Mouse (Mus musculus) intestine, embryonic 15.5 days (tissue): Measurements from ENCODE around the gene Fam189a1. TPM values are rescaled to one million over a fixed set of nuclear protein-coding genes. Genes with fewer than 3 reads are reported as not detected.
A peak's percentile ranks its signal among the peaks of the same experiment; 100 is the strongest.

Experiments
- ATAC-seq: fragments of 200-750 bp; cut with Nextera tagmentation; 2 replicates; pipeline ENCODE4 v1.8.0; 2017; ENCODE audit warnings: moderate TSS enrichment, moderate library complexity
- H3K27ac ChIP-seq: fragments of 300-500 bp; sonication (generic); 2 replicates; pipeline ENCODE4 v1.5.1; 2015; ENCODE audit warnings: mild to moderate bottlenecking, inconsistent platforms
- H3K27me3 ChIP-seq: fragments of 300-500 bp; sonication (generic); replicated peaks from 2 replicates; pipeline ENCODE4 v1.6.1; 2015; ENCODE audit warnings: inconsistent platforms
- H3K36me3 ChIP-seq: fragments of 300-500 bp; sonication (generic); 2 replicates; pipeline ENCODE4 v1.6.1; 2015; ENCODE audit warnings: inconsistent platforms
- H3K4me1 ChIP-seq: fragments of 300-500 bp; sonication (generic); replicated peaks from 2 replicates; pipeline ENCODE4 v1.6.1; 2015; ENCODE audit warnings: inconsistent platforms
- H3K4me2 ChIP-seq: fragments of 300-500 bp; sonication (generic); replicated peaks from 2 replicates; pipeline ENCODE4 v1.6.1; 2015; ENCODE audit warnings: mild to moderate bottlenecking, inconsistent platforms
- H3K4me3 ChIP-seq: fragments of 300-500 bp; sonication (generic); replicated peaks from 2 replicates; pipeline ENCODE4 v1.5.1; 2015; ENCODE audit warnings: inconsistent platforms
- H3K9ac ChIP-seq: fragments of 300-500 bp; sonication (generic); 2 replicates; pipeline ENCODE4 v1.6.1; 2015; ENCODE audit warnings: inconsistent platforms
- H3K9me3 ChIP-seq: fragments of 300-500 bp; sonication (generic); 2 replicates; pipeline ENCODE4 v1.6.1; 2016; ENCODE audit warnings: inconsistent platforms
- WGBS: fragments of 180-500 bp; shearing (Covaris S2); methylation state at CpG from one replicate; pipeline ENCODE4 v1.1.7; 2015; 5-methylcytosine and 5-hydroxymethylcytosine counted together
- polyA plus RNA-seq: library from polyadenylated mRNA; unstranded; fragments of >200 nt; fragmentation: Nextera tagmentation; extraction: Ambion mirVana; gene quantifications from 2 replicates; pipeline ENCODE4 v1.2.1, GENCODE M21; 2015

Gene Fam189a1
- polyA plus RNA-seq, 1 experiment from 2014 or later: 1.4 TPM

DNA sequence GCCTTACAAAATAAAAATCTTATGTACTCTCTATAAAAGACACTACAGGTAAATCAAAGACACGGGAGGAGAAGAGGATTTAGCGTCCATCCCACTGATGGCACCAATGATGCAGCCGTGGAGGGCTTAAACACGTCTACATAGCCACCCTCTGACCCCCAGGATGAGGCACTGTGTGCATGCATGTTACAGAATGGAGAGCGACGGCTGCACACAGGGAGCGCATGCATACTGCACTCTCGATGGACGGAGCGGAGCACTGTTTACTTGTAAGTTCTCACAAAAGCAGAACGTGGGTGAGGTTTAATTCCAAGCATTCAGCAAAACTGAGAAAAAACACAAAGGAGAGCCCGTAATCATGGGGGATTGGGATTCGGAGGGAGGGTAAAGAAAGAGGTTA is 235.2 kb downstream of the Fam189a1 start:
- no peak for ATAC-seq
- Histone ChIP-seq H3K4me3 (no peak overlapping the region), H3K36me3 (no peaks in the 10 kb centered on the region), H3K27me3 (no peaks in the 10 kb centered on the region), H3K27ac (no peak overlapping the region), H3K9ac (no peak overlapping the region), H3K4me2 (no peak overlapping the region), H3K4me1 (no peaks in the 10 kb centered on the region), H3K9me3 (no peaks in the 10 kb centered on the region)
- 82% methylated on average over 13 of the region's 13 CpGs for WGBS

DNA sequence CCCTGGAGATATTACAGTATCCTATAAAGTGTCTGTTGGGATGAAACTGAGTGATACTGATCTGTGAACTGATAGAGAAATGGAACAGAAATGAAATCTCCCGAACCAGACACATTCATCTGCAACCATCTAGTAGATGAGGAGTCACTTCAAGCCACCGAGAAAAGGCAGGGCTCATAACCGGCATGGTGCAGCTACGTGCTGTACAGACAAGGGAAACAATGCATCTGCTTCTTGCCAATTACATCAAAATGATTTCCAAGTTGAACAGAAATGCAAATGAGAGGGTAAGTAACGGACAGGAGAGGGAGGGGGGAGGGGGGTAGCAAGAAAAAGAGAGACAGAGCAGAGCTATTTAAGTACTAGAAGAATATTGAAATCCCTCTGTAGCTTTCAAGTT is 235.6 kb downstream of the Fam189a1 start:
- Histone ChIP-seq H3K27me3 (no peaks in the 10 kb centered on the region), H3K36me3 (no peaks in the 10 kb centered on the region), H3K4me1 (no peaks in the 10 kb centered on the region), H3K4me2 (no peak overlapping the region), H3K4me3 (no peak overlapping the region), H3K9ac (no peak overlapping the region), H3K9me3 (no peaks in the 10 kb centered on the region), H3K27ac (no peak overlapping the region)
- no peak for ATAC-seq
- 88% methylated on average over 5 of the region's 5 CpGs for WGBS

DNA sequence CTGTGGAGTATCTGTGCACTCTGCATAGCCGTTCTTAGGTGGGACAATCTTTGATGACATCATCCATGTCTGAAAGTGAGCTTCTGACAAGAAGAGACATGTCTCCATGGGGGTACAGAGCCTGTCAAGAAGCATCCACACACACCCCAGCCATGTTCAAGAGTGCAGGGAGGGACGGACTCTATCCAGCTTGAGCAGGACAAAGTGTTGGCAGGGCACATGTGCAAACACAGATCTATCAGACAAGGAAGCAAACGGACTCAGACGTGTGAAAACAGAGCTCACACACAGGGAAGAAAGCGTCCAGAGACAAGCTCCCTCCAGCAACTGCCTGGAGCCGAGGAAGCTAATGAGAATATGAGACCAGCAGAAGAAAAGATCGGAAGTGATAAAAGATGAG is 239.7 kb downstream of the Fam189a1 start:
- H3K36me3 ChIP-seq: no peaks in the 10 kb centered on the region
- no peaks in the 10 kb centered on the region for H3K4me1 ChIP-seq
- no peak overlapping the region for H3K4me3 ChIP-seq
- H3K4me2 ChIP-seq: no peak overlapping the region
- H3K27ac ChIP-seq: no peak overlapping the region
- 39% methylated on average over 7 of the region's 7 CpGs for WGBS
- no peak for ATAC-seq
- H3K27me3 ChIP-seq: no peaks in the 10 kb centered on the region
- no peak overlapping the region for H3K9ac ChIP-seq
- H3K9me3 ChIP-seq: no peaks in the 10 kb centered on the region

DNA sequence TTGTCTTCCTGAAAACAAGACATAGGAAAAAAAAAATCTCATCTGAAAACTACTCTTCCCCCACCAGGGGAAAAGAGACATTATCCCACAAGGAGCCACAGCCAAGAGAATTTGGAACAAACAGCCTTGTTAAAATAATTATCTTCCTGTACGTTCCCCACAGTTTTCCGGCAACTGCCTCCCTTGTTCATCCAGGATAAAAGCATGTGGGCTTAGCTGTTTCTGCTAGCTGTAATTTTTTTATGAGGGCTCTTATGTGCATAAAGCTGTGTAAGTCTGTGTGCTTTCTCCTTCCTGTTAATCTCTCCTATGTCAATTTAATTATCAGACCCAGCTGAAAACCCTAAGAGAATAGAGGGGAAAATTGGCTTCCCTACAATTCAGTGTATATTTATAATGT is 241.2 kb downstream of the Fam189a1 start:
- Histone ChIP-seq H3K4me2 (no peak overlapping the region), H3K4me1 (no peaks in the 10 kb centered on the region), H3K36me3 (no peaks in the 10 kb centered on the region), H3K27ac (no peak overlapping the region), H3K9ac (no peak overlapping the region), H3K4me3 (no peak overlapping the region), H3K9me3 (no peaks in the 10 kb centered on the region), H3K27me3 (no peaks in the 10 kb centered on the region)
- ATAC-seq: no peak
- 49% methylated on average over 2 of the region's 2 CpGs for WGBS

DNA sequence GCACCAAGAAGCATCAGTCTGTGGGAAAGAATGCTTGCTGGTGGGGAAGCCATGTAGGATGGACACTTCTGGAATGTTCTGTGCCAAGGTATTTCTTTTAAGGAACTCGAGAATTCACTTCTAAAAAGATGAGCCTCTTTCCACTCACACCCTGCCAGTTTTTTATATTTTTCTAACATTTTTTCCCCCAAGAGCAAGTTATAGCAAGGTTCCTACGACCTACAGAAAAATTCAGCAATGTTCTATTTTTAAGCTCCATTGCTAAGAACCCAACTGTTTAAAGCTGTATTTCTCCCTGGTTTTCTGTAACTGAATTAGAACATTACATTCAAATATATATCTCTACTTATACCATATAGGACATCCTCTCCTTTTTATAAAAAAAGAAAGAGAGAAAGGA is 244.4 kb downstream of the Fam189a1 start:
- 80% methylated on average over 2 of the region's 2 CpGs for WGBS
- Histone ChIP-seq H3K4me2 (no peak overlapping the region), H3K27ac (no peak overlapping the region)

DNA sequence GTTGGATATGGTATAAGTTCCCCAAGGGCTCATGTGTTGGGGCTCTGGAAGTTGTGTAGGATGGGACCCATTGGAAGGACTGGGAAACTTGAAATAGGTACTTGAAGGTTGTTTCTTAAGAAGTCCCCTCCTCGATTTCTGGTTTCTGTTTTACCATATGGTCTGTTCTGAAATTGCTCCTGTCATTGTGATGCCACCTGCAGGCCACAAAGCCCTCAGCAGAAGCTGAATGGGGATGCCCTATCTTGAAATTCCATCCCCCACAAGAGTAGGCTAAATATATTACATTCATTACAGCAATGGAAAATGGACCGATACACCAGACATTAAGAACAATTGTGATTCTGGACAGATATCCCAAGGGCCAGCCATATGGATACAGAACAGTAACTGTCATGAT is 246.2 kb downstream of the Fam189a1 start:
- Histone ChIP-seq H3K9me3 (no peaks in the 10 kb centered on the region), H3K27ac (no peak overlapping the region), H3K9ac (no peak overlapping the region), H3K27me3 (no peaks in the 10 kb centered on the region), H3K4me2 (no peak overlapping the region), H3K4me1 (no peaks in the 10 kb centered on the region), H3K4me3 (no peak overlapping the region), H3K36me3 (no peaks in the 10 kb centered on the region)
- no peak for ATAC-seq
- WGBS: 87% methylated on average over 2 of the region's 2 CpGs

More for the DNA sequence above, 244.4 kb downstream of the Fam189a1 start:
- Histone ChIP-seq H3K9ac (no peak overlapping the region), H3K4me3 (no peak overlapping the region), H3K36me3 (no peaks in the 10 kb centered on the region), H3K4me1 (no peaks in the 10 kb centered on the region), H3K9me3 (no peaks in the 10 kb centered on the region), H3K27me3 (no peaks in the 10 kb centered on the region)
- ATAC-seq: no peak

DNA sequence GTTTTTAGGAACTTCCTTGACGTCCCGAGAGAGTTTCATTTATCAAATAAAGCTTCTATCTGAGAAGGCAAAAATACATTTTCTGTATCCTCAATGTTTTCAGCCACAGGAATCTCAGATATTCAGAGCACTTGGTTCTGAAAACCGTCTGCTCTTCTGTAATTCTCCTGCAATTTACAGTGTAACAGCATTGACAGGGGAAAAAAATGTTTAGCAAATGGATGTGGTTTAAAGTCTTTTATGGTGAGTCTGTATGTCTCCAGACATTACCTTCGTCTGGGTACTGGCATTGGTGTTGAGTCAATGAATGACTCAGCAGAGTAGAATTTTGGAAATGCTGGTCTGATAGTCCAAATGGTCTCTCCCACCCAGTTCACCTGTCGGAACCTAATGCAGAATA is 249.4 kb downstream of the Fam189a1 start:
- no peak for ATAC-seq
- Histone ChIP-seq H3K27me3 (no peaks in the 10 kb centered on the region), H3K9ac (no peak overlapping the region), H3K27ac (no peak overlapping the region), H3K9me3 (no peaks in the 10 kb centered on the region), H3K36me3 (no peaks in the 10 kb centered on the region), H3K4me1 (no peaks in the 10 kb centered on the region), H3K4me3 (no peak overlapping the region), H3K4me2 (no peak overlapping the region)
- 56% methylated on average over 5 of the region's 5 CpGs for whole genome bisulfite sequencing

DNA sequence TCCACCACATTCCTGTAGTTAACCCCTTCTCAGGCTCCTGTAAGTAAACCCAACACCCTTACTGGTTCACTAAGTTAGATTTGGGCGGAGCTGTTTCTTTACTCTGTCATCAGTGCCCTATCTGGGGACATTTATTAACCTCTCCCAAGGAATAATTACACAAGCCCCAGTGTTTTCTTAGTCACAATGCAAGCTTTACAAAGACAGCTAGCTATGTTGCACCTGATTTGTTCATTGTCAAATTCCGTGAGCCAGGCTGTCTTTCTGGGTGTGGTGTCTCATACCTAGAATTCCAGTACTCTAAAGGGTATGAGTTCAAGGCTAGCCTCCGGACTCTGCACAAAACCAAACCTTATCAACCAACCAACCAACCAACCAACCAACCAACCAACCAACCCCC is 250.9 kb downstream of the Fam189a1 start:
- Histone ChIP-seq H3K27me3 (no peaks in the 10 kb centered on the region), H3K36me3 (no peaks in the 10 kb centered on the region), H3K9me3 (no peaks in the 10 kb centered on the region), H3K4me3 (no peak overlapping the region), H3K4me1 (no peaks in the 10 kb centered on the region), H3K4me2 (no peak overlapping the region), H3K9ac (no peak overlapping the region), H3K27ac (no peak overlapping the region)
- ATAC-seq: no peak
- 80% methylated on average over 3 of the region's 3 CpGs for WGBS

DNA sequence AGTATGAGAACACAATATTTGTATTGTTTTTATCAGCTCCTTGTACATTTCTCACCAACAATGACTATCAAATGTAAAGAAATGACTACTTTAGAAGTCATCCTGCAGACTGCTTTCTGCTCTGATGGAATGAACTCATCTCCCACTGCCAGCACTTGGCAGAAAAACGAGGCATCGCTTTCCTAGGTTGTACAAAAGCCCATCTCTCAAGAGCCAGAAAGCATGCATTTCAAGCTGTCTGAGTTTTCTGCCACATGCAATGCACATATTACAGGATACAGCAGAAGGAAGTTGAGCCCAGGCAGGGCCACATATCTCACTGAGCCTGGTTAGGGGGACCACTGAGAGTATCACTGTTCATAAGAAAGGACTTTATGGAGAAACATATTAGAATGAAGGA is 256.1 kb downstream of the Fam189a1 start:
- Histone ChIP-seq H3K27me3 (no peaks in the 10 kb centered on the region), H3K9me3 (no peaks in the 10 kb centered on the region), H3K4me1 (0 out of 2 replicates have a peak, but pooled peaks cover 5% of the 10 kb centered on the region), H3K27ac (no peak overlapping the region), H3K9ac (no peak overlapping the region), H3K4me3 (no peak overlapping the region), H3K36me3 (no peaks in the 10 kb centered on the region), H3K4me2 (no peak overlapping the region)
- ATAC-seq: no peak
- 84% methylated on average over 2 of the region's 2 CpGs for WGBS

DNA sequence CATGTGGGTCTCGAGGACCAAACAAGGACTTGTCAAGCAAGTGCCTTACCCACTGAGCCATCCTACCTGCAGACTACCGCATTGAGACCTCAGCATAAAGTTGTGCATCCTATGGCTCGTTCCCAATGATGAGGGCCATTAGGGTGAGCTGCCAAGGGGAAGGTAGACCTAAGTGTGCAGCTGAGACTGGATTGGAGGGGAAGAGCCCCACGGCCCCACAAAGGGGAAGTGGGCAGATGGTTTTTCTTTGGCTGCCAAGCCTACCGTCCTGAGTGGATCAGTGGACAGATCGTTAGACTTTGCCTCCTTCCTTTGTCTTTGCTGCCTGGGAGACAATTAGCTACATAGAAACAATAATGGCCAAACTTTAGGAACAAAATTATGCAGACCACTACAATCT is 259.8 kb downstream of the Fam189a1 start:
- ATAC-seq: no peak
- 88% methylated on average over 6 of the region's 6 CpGs for WGBS
- Histone ChIP-seq H3K4me1 (0 out of 2 replicates have a peak, but pooled peaks cover 5% of the 10 kb centered on the region), H3K4me2 (no peak overlapping the region), H3K9me3 (no peaks in the 10 kb centered on the region), H3K27ac (no peak overlapping the region), H3K9ac (no peak overlapping the region), H3K36me3 (no peaks in the 10 kb centered on the region), H3K4me3 (no peak overlapping the region), H3K27me3 (no peaks in the 10 kb centered on the region)

DNA sequence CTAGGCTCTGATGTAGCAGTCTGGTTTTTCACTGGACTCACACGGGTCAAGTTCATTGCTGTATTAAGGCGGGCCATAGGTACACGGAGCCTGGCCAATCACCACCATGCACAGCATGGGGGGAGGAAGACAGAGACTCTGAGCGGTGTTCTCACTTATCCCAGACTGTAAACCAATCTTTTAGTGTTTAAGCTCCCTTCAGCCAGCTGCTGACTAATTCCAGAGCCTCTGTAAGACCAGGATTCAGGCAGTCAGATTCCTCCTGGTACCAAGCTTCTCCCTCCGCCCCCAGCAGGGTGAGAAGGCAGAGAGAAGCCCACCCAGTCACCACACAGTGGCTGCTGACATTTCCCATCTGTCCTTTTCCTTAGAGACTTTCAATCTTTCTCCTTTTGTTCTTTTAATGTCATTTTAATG is 260.7 kb downstream of the Fam189a1 start:
- Histone ChIP-seq H3K27me3 (no peaks in the 10 kb centered on the region), H3K27ac (no peak overlapping the region), H3K9ac (no peak overlapping the region), H3K4me2 (no peak overlapping the region), H3K4me1 (0 out of 2 replicates have a peak, but pooled peaks cover 5% of the 10 kb centered on the region), H3K36me3 (no peaks in the 10 kb centered on the region), H3K4me3 (no peak overlapping the region), H3K9me3 (no peaks in the 10 kb centered on the region)
- peak; percentile 36; the same call in 1 of the 2 replicates for ATAC-seq
- 21% methylated on average over 5 of the region's 5 CpGs for WGBS

DNA sequence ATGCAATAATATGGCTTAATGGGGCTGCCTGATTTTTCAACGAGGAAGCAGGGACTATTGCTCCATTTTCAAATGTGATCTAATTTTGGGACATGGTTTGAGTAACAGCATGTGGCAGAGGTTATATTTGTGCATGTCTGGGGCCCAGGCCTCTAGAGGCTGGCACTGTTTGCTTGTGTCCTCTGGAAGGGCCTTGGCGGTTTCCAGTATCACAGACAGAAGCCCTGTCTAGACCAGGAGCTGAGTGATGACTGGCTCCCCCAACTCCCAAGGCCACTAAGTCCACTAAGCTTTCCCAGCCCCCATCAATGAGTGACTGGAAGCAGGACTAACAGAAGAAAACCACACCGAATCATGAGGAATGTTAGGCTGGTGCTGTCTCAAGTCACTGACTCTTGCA is 265.2 kb downstream of the Fam189a1 start:
- Histone ChIP-seq H3K27me3 (no peaks in the 10 kb centered on the region), H3K4me1 (0 out of 2 replicates have a peak, but pooled peaks cover 5% of the 10 kb centered on the region), H3K27ac (no peak overlapping the region), H3K9me3 (no peaks in the 10 kb centered on the region), H3K4me2 (no peak overlapping the region), H3K9ac (no peak overlapping the region), H3K36me3 (no peaks in the 10 kb centered on the region), H3K4me3 (no peak overlapping the region)
- no peak for ATAC-seq
- WGBS: 67% methylated on average over 3 of the region's 3 CpGs

DNA sequence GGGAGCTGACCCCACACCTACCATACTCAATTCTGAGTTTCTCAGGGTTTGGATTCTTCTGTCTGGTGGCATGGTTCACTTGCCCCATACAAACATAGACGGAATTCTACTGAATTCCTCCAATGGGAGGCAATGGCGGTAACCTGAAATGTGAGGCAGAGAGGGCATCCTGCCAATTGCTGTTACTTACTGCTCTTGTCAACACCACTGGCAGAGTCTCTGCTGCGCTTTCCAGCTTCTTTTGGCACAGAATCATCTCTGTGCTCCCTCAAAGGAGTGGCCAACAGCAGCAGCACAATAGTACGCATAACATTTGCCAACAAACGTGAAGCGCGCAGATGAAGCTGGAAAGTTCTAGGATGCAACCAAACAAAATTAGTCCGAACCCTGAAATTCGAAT is 266.5 kb downstream of the Fam189a1 start:
- Histone ChIP-seq H3K4me1 (no peaks in the 10 kb centered on the region), H3K9ac (no peak overlapping the region), H3K36me3 (no peaks in the 10 kb centered on the region), H3K9me3 (no peaks in the 10 kb centered on the region), H3K4me3 (no peak overlapping the region), H3K27ac (no peak overlapping the region), H3K4me2 (no peak overlapping the region), H3K27me3 (no peaks in the 10 kb centered on the region)
- WGBS: 75% methylated on average over 9 of the region's 9 CpGs
- ATAC-seq: no peak
